Mouse (Mus musculus): ENCODE measurements at regions not wholly inside any gene's neighbourhood (a gene's known extent, or its start where the extent isn't known, plus 50 kb on each side); places are given as distances from the start of the nearest gene placed in this dataset.

GRCm38 (mm10) chr5:46790536-46790935 lies 933.1 kb upstream of the Lcorl start:
- TF ChIP-seq CTCF (IDR thresholded peaks at IDR 0.05 in 2 of 3, conservative IDR thresholded peaks at IDR 0.05 in 1 of 3; ENCODE audit: control insufficient read depth in 1 of 3, insufficient read depth in 1 of 3, low read depth in 2 of 3, low read length in 3 of 3, poor library complexity in 1 of 3, severe bottlenecking in 1 of 3), result no peak
- TF ChIP-seq CHD1 (IDR thresholded peaks at IDR 0.05; ENCODE audit: low read depth, low read length), result no peak
- TF ChIP-seq SIN3A (IDR thresholded peaks at IDR 0.05; ENCODE audit: low read length), result no peak
- TF ChIP-seq TBP (IDR thresholded peaks at IDR 0.05; ENCODE audit: low read depth, low read length), result no peak
- TF ChIP-seq NELFE (IDR thresholded peaks at IDR 0.05; ENCODE audit: low read depth, low read length), result no peak
- TF ChIP-seq ZMIZ1 (IDR thresholded peaks at IDR 0.05; ENCODE audit: low read depth, low read length), result no peak
- TF ChIP-seq BHLHE40 (IDR thresholded peaks at IDR 0.05; ENCODE audit: borderline replicate concordance, low read depth, low read length), result no peak
- no peak for TF ChIP-seq EP300 (IDR thresholded peaks at IDR 0.05; ENCODE audit: low read depth in 1 of 2, low read length in 2 of 2)
- no peak for TF ChIP-seq ZNF384 (IDR thresholded peaks at IDR 0.05; ENCODE audit: low read depth, low read length)
- TF ChIP-seq POLR2A (IDR thresholded peaks at IDR 0.05; ENCODE audit: control insufficient read depth in 1 of 2, insufficient read depth in 1 of 2, low read depth in 1 of 2, low read length in 2 of 2, poor library complexity in 1 of 2), result no peak
- no peak for TF ChIP-seq TCF12 (IDR thresholded peaks at IDR 0.05; ENCODE audit: low read depth, low read length)
- TF ChIP-seq GATA1 (IDR thresholded peaks at IDR 0.05; ENCODE audit: low read depth, low read length), result no peak
- TF ChIP-seq ZC3H11A (IDR thresholded peaks at IDR 0.05; ENCODE audit: low read depth, low read length), result no peak
- no peak for TF ChIP-seq MAZ (IDR thresholded peaks at IDR 0.05; ENCODE audit: low read depth, low read length)
